Mouse (Mus musculus) layer of hippocampus, adult 8-10 months (tissue): Measurements from ENCODE around the gene Ern1. TPM values are rescaled to one million over a fixed set of nuclear protein-coding genes. Genes with fewer than 3 reads are reported as not detected.
A peak's percentile ranks its signal among the peaks of the same experiment; 100 is the strongest.
"Not testable (repeated sequence)": the region's sequence is repeated elsewhere in the genome, so short reads cannot be mapped to it uniquely, and the experiment has no call there.

Experiments
- DNase-seq, 2 experiments: peaks; one replicate each; pipeline ENCODE4 v3.0.0; 2022; ENCODE audit warnings: low spot score in 2 of 2
- total RNA-seq, 4 experiments: library from RNA; stranded (reverse); gene quantifications; 2 replicates each; pipeline ENCODE4 v1.2.4; 2022

The Ern1 gene
- total RNA-seq, 4 experiments from 2014 or later, result 10.4 to 12.4 (median 11.4) TPM

- no peak for DNase-seq
These were observed 15.2 kb upstream of the Ern1 start for GRCm38 (mm10) chr11:106502631-106503424.

GRCm38 (mm10) chr11:106502159-106502505 lies 14.5 kb upstream of the Ern1 start:
- DNase-seq, result no peak

- DNase-seq, result peak in 1 of 2 experiments; percentile 57
These were observed 13.9 kb upstream of the Ern1 start for GRCm38 (mm10) chr11:106501308-106502158.

- DNase-seq, result peak; percentile 97
These were observed 13.0 kb upstream of the Ern1 start for GRCm38 (mm10) chr11:106500393-106501307.

GRCm38 (mm10) chr11:106498739-106499379 lies 11.2 kb upstream of the Ern1 start:
- no peak for DNase-seq

GRCm38 (mm10) chr11:106497926-106498325 lies 10.3 kb upstream of the Ern1 start:
- DNase-seq, result no peak

- DNase-seq, result not testable (repeated sequence)
These were observed 9.4 kb upstream of the Ern1 start for GRCm38 (mm10) chr11:106497009-106497408.

GRCm38 (mm10) chr11:106492984-106493669 lies 5.5 kb upstream of the Ern1 start:
- no peak for DNase-seq

GRCm38 (mm10) chr11:106491393-106491792 lies 3.7 kb upstream of the Ern1 start:
- no peak for DNase-seq

GRCm38 (mm10) chr11:106490600-106490999 lies 2.9 kb upstream of the Ern1 start:
- not testable (repeated sequence) for DNase-seq

- DNase-seq, result no peak
These were observed 2.4 kb upstream of the Ern1 start for GRCm38 (mm10) chr11:106490057-106490456.

- no peak for DNase-seq
These were observed 1.5 kb upstream of the Ern1 start for GRCm38 (mm10) chr11:106489036-106489693.

GRCm38 (mm10) chr11:106488126-106488561 lies 492 bp upstream of the Ern1 start:
- no peak for DNase-seq

- no peak for DNase-seq
These were observed 553 bp downstream of the Ern1 start for GRCm38 (mm10) chr11:106486866-106487732.

GRCm38 (mm10) chr11:106486042-106486865 lies 1.4 kb downstream of the Ern1 start:
- DNase-seq, result no peak

- no peak for DNase-seq
These were observed 2.0 kb downstream of the Ern1 start for GRCm38 (mm10) chr11:106485611-106486010.

- no peak for DNase-seq
These were observed 2.8 kb downstream of the Ern1 start for GRCm38 (mm10) chr11:106484875-106485274.

GRCm38 (mm10) chr11:106482867-106483266 lies 4.8 kb downstream of the Ern1 start:
- no peak for DNase-seq
